9 mouse cellular contexts compared by ENCODE assay signal in the genomic region with DNA sequence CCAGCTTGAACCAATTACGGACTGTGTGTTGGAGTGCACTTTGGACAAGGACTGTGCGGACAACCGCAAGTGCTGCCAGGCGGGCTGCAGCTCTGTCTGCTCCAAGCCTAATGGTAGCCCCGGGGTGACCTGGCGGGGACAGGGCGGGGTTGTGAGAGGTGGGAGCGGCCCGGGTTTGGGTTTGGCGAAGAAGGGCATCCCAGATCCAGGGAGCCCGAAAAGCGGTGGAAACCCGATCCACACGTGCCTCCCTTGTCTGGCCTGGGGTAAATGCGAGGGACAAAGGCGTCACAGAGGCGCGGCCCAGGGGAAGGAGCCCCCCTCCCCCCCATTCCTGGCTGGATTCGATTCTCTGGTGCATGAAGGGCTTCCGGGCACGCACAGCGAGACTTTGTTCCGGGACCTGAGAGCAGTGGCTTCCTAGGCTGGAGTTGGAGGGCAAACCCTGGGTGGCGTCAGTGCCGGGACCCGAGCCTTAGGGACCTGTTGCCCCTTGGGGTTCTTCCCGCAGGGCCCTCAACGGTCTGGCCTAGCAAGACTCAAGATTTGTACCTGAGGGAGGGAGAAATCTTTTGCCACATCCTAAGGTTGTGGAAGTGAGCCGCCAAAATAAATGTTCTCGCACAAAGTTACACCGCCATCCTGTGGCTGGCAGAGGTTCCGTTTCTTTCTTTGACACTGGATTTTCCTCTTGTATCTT. TPM values are rescaled to one million over a fixed set of nuclear protein-coding genes. Genes with fewer than 3 reads are reported as not detected.
A peak's percentile ranks its signal among the peaks of the same experiment; 100 is the strongest.
DNase-seq lines count a peak whose midpoint lies in the region; TF ChIP-seq lines count a peak whose summit lies in the region.
"Had no signal": no experiment of that assay in that cellular context is flagged by ENCODE, and none has a peak within 500 bp of the region (broad histone marks: within the 10 kb centered on the region; RNA-seq: fewer than 3 reads in every experiment).

No protein-coding gene starts in this region.

- H3K4me3 ChIP-seq in E14TG2a.4 (replicated peaks; ENCODE audit: low read length): peak overlapping the region; percentile 75

- H3K4me1 ChIP-seq in E14TG2a.4 (replicated peaks; ENCODE audit: low read depth, low read length): peaks cover 55% of the 10 kb centered on the region

- peaks cover 41% of the 10 kb centered on the region for H3K36me3 ChIP-seq in E14TG2a.4 (ENCODE audit: insufficient read depth, low read length)

- TF ChIP-seq CTCF in E14TG2a.4 (conservative IDR thresholded peaks at IDR 0.05; ENCODE audit: low read length): peak; percentile 43

- peaks cover 17% of the 10 kb centered on the region for H3K27me3 ChIP-seq in E14TG2a.4 (ENCODE audit: insufficient read depth, low read length)

- H3K9me3 ChIP-seq in E14TG2a.4 (ENCODE audit: low read length): peaks cover 7% of the 10 kb centered on the region

- DNase-seq in adrenal gland, adult 2 months: peak; percentile 10
- DNase-seq in adrenal gland, adult 8-10 months: no peak
- peak; percentile 78 for DNase-seq in embryo, embryonic 11 days
- peak; percentile 38 for DNase-seq in heart, postnatal 4 days
- DNase-seq in kidney, postnatal 4 days: peak; percentile 65 to 80
- peak; percentile 66 for DNase-seq in lung, postnatal 10 days
- DNase-seq in retina, postnatal 1 day: peak; percentile 71

RNA-seq across cellular contexts. Expression of gene Wfdc2, which starts 1.3 kb away (rescaled TPM):
- not detected for total RNA-seq in adrenal gland, adult 2 months (2021)
- 0.51 and 0.73 TPM in 2 replicates for polyA plus RNA-seq in adrenal gland, adult 2 months (2012; rRNA removed)
- total RNA-seq in adrenal gland, adult 8-10 months (2022): not detected
- total RNA-seq in heart, postnatal 4 days (2021): under 1 TPM; 0.55 to 0.77 TPM
- polyA plus RNA-seq: C2C12 had no signal

RNA-seq across cellular contexts. Expression of gene Spint3, which starts 9.8 kb away (rescaled TPM):
- total RNA-seq in adrenal gland, adult 2 months (2021): not detected
- polyA plus RNA-seq in adrenal gland, adult 2 months (2012; rRNA removed): not detected in 2 replicates
- not detected for total RNA-seq in adrenal gland, adult 8-10 months (2022)
- total RNA-seq in heart, postnatal 4 days (2021): not detected
- polyA plus RNA-seq: C2C12 had no signal

RNA-seq across cellular contexts. Expression of gene Wfdc6a, which starts 21.8 kb away (rescaled TPM):
- total RNA-seq in adrenal gland, adult 2 months (2021): under 1 TPM in 1 of 2 experiments, not detected in 1; 0.52 TPM
- 0.62 and 1.0 TPM in 2 replicates for polyA plus RNA-seq in adrenal gland, adult 2 months (2012; rRNA removed)
- under 1 TPM; 0.38 to 0.77 (median 0.52) TPM for total RNA-seq in adrenal gland, adult 8-10 months (2022)
- total RNA-seq in heart, postnatal 4 days (2021): not detected
- polyA plus RNA-seq: C2C12 had no signal

RNA-seq across cellular contexts. Expression of gene Eppin, which starts 29.9 kb away (rescaled TPM):
- total RNA-seq in adrenal gland, adult 2 months (2021): not detected
- polyA plus RNA-seq in adrenal gland, adult 2 months (2012; rRNA removed): 0.29 TPM in 1 of 2 replicates, not detected in the other
- not detected for total RNA-seq in adrenal gland, adult 8-10 months (2022)
- not detected for total RNA-seq in heart, postnatal 4 days (2021)
- polyA plus RNA-seq: C2C12 had no signal

RNA-seq across cellular contexts. Expression of gene Wfdc6b, which starts 49.8 kb away (rescaled TPM):
- total RNA-seq in adrenal gland, adult 2 months (2021): not detected
- polyA plus RNA-seq in adrenal gland, adult 2 months (2012; rRNA removed): not detected in 2 replicates
- total RNA-seq in adrenal gland, adult 8-10 months (2022): not detected
- total RNA-seq in heart, postnatal 4 days (2021): not detected
- polyA plus RNA-seq: C2C12 had no signal
